21 mouse cellular contexts compared by ENCODE assay signal in the genomic region with DNA sequence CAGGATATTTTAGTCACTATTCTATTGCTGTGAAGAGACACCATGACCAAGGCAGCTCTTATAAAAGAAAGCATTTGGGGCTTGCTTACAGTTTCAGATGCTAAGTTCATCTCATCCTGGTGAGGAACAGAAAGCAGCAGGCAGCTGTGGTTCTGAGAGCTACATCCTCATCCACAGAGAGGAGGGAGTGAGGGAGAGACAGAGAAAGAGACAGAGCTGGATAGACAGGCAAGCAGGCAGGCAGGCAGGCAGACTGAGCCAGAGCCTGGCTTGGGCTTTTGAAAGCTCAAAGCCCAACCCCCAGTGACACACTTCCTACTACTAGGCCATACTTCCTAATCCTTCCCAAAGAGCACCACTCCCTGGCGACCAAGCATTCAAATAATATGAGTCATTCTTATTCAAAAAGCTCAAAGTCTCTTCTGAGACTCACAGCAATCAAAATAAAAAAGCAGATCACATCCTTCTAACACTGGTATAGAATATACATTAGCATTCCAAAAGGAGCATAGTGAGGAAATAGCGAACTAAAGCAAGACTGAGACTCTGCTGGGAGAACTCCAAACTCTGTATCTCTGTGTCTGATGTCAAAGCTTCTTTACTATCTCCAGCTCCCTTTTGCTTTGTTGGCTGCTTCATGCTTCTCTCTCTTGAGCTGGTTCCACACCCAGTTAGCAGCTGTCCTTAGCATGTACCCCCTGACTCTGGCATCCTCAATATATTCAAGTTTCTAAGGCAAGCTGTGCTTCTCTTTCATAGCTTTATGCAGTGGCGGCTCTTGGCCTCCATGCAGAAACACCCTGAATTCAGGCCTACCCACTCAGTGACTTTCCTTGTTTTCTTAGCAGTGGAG.
DNase-seq lines count a peak whose midpoint lies in the region; ATAC-seq and TF ChIP-seq lines count a peak whose summit lies in the region.
"Had no signal": no experiment of that assay in that cellular context is flagged by ENCODE, and none has a peak within 500 bp of the region (broad histone marks: within the 10 kb centered on the region; RNA-seq: fewer than 3 reads in every experiment).

No protein-coding gene starts in this region.

- no peak for DNase-seq in forebrain, postnatal 0 days
- DNase-seq in right cerebral cortex, adult 18-20 months: peak; percentile 23
- DNase-seq in right cerebral cortex, postnatal 14 days: no peak
- DNase-seq in urinary bladder, postnatal 25 days (ENCODE audit: low spot score): no peak
- no peak for DNase-seq in lung, postnatal 10 days
- DNase-seq: adrenal gland, postnatal 14 days; cerebellum, adult 18-20 months; gastrocnemius, postnatal 25 days; heart, postnatal 14 days; kidney, adult 11 months; kidney, postnatal 10 days; liver; liver, postnatal 0 days had no signal

- H3K4me3 ChIP-seq in forebrain, postnatal 0 days (ENCODE audit: low read depth, low read length): no peak overlapping the region
- H3K4me3 ChIP-seq in forebrain, embryonic 15.5 days: no peak overlapping the region
- no peak overlapping the region for H3K4me3 ChIP-seq in hindbrain, embryonic 12.5 days
- H3K4me3 ChIP-seq: embryonic facial prominence, embryonic 12.5 days; midbrain, embryonic 13.5 days had no signal

- no peaks in the 10 kb centered on the region for H3K27me3 ChIP-seq in forebrain, postnatal 0 days (ENCODE audit: insufficient read depth, low read length)
- H3K27me3 ChIP-seq in forebrain, embryonic 15.5 days: no peaks in the 10 kb centered on the region
- H3K27me3 ChIP-seq in hindbrain, embryonic 12.5 days: no peaks in the 10 kb centered on the region
- H3K27me3 ChIP-seq: embryonic facial prominence, embryonic 12.5 days; midbrain, embryonic 13.5 days had no signal

- TF ChIP-seq CTCF in forebrain, postnatal 0 days (IDR thresholded peaks at IDR 0.05; ENCODE audit: low read depth): no peak

- peak; percentile 67 for ATAC-seq in forebrain, postnatal 0 days
- ATAC-seq in forebrain, embryonic 15.5 days (replicated peaks): no peak
- ATAC-seq in granulocyte monocyte progenitor cell, adult 5-6 weeks (replicated peaks; ENCODE audit: poor library complexity, severe bottlenecking): peak; percentile 25; the same call in 1 of the 2 replicates
- ATAC-seq in hindbrain, embryonic 12.5 days (ENCODE audit: low FRiP score): no peak
- ATAC-seq: liver, postnatal 0 days; midbrain, embryonic 13.5 days had no signal

- no peak overlapping the region for H3K9ac ChIP-seq in forebrain, postnatal 0 days
- H3K9ac ChIP-seq in forebrain, embryonic 15.5 days (replicated peaks): no peak overlapping the region
- no peak overlapping the region for H3K9ac ChIP-seq in hindbrain, embryonic 12.5 days
- H3K9ac ChIP-seq: embryonic facial prominence, embryonic 12.5 days; hindbrain, embryonic 14.5 days; liver, postnatal 0 days; midbrain, embryonic 13.5 days had no signal

- no peak overlapping the region for H3K4me2 ChIP-seq in forebrain, postnatal 0 days (ENCODE audit: low read depth)
- no peak overlapping the region for H3K4me2 ChIP-seq in forebrain, embryonic 15.5 days (replicated peaks)
- H3K4me2 ChIP-seq in hindbrain, embryonic 12.5 days (replicated peaks): no peak overlapping the region
- H3K4me2 ChIP-seq: embryonic facial prominence, embryonic 12.5 days; heart, embryonic 11.5 days; hindbrain, embryonic 14.5 days; midbrain, embryonic 13.5 days had no signal

- H3K4me1 ChIP-seq in forebrain, postnatal 0 days (ENCODE audit: insufficient read depth): no peaks in the 10 kb centered on the region
- H3K4me1 ChIP-seq in forebrain, embryonic 15.5 days: no peaks in the 10 kb centered on the region
- H3K4me1 ChIP-seq in hindbrain, embryonic 12.5 days: no peaks in the 10 kb centered on the region
- H3K4me1 ChIP-seq: embryonic facial prominence, embryonic 12.5 days; midbrain, embryonic 13.5 days had no signal

- H3K9me3 ChIP-seq in forebrain, postnatal 0 days (ENCODE audit: low read length): no peaks in the 10 kb centered on the region
- H3K9me3 ChIP-seq in forebrain, embryonic 15.5 days: no peaks in the 10 kb centered on the region
- no peaks in the 10 kb centered on the region for H3K9me3 ChIP-seq in hindbrain, embryonic 12.5 days (replicated peaks)
- H3K9me3 ChIP-seq: embryonic facial prominence, embryonic 12.5 days; midbrain, embryonic 13.5 days had no signal

- no peaks in the 10 kb centered on the region for H3K36me3 ChIP-seq in forebrain, postnatal 0 days (ENCODE audit: insufficient read depth)
- no peaks in the 10 kb centered on the region for H3K36me3 ChIP-seq in forebrain, embryonic 15.5 days
- H3K36me3 ChIP-seq in hindbrain, embryonic 12.5 days: 0 out of 2 replicates have a peak, but pooled peaks cover 6% of the 10 kb centered on the region
- H3K36me3 ChIP-seq: embryonic facial prominence, embryonic 12.5 days had no signal

- no peak overlapping the region for H3K27ac ChIP-seq in forebrain, postnatal 0 days (ENCODE audit: low read depth, low read length)
- no peak overlapping the region for H3K27ac ChIP-seq in forebrain, embryonic 15.5 days (replicated peaks)
- H3K27ac ChIP-seq in hindbrain, embryonic 12.5 days: no peak overlapping the region
- H3K27ac ChIP-seq: embryonic facial prominence, embryonic 12.5 days; hindbrain, embryonic 14.5 days; macrophage; midbrain, embryonic 13.5 days had no signal

- 70% methylated on average over 3 of the region's 3 CpGs for WGBS in forebrain, postnatal 0 days
- 75% methylated on average over 3 of the region's 3 CpGs for WGBS in forebrain, embryonic 15.5 days
- 84% methylated on average over 3 of the region's 3 CpGs for WGBS in hindbrain, embryonic 12.5 days

Comparison
In these comparisons a context has a peak if more than half of its experiments do, and no peak if none do; other contexts are left out.
1. ATAC-seq: peak in forebrain, postnatal 0 days (single experiment) and granulocyte monocyte progenitor cell, adult 5-6 weeks (single experiment); none in forebrain, embryonic 15.5 days (single experiment) and hindbrain, embryonic 12.5 days (single experiment).